Mouse (Mus musculus) yolk sac, embryonic 10.5 days (tissue): ENCODE measurements around the gene Acsl6.

ENCODE experiments used
- DNase-seq: peaks from one replicate; pipeline ENCODE4 v3.0.0-alpha.2; 2017; ENCODE audit warnings: low spot score

The Acsl6 gene

DNA sequence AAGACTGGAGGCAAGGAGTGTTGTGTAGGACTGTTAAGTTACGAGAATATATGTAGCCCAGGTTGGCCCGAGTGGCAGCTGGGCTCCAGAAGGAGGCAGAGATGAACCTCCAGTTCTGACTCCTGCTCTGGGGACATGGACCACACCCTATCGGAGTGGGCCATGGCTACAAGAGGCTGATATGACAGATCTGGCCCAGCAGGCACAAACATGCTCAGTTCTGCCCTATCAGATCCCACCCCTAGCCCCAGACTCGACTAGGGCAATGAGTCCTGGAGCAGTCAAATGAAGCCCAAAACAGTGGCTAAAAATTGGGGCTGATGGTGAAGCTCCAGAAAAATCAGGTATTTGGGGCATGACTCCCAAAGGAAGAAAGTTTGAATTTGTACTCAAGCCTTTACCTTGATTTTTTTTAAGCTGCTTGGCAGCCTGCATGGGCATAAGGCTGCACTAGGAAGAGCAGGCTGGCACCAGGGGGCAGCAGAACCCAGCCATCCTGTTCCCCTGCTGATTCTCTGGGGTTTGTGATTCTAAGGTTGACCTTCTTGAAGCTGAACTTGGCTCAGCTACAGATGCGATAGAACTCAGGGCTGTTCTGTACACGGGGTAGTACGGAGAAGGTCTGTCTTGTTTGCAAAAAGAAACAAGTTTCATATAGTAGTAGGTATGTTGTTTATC, 3.7 kb downstream of the Acsl6 start:
- no peak for DNase-seq

DNA sequence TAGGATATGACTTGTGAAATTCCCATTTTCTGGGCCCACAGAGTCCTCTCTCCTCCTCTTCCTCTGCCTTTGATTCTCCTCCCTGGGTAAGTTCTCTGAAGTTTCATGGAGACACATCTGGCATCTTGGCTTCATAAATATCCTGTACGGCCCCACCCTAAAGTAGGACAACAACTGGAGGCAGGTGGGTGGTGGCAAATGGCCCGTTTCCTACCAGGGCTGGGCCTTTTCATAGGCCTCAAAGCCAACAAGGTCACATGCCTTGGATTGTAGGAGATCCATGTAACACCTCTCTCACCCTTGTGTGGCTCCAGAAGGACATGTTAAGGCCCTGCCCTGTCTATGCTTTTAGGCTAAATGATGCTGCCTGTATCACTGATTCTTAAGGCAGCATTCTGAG, 7.0 kb downstream of the Acsl6 start:
- DNase-seq = no peak

DNA sequence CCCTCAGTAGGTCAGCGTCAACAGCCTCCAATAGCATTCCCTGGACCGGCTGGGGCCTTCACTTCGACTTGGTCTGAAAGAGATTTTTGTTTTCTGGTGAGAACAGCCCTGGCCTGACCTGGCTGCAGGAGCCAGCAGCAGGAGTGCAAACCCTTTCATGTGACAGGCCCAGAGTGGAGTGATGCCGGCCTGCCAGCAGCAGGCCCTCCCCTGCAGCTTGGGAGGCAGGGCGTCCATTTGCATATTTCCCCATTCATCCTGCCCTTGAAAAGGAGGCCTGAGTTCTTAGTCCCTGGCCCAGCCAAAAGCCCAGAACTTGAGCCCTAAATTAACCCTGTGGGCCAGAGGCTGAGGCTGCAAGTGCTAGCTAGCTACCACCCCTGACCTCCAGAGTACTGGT, 8.4 kb downstream of the Acsl6 start:
- peak; percentile 15 for DNase-seq

DNA sequence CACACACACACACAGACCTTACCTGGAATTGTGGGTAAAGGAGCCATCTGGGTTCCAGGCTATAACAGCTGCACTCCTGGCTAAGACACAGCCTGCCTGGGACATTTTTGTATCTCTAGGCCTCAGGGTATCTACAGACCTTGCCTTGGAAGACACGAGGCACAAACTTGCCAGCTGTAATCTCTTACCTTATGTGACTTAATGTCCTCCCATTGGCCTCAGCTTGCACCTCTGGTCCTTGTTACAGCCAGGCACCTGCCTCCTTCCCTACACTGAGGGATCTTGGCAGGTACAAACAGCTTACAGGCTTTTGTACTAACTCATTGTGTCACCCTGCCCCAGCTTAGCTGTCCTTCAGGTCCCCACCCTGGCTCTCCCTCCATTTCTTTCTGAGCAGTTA, 9.0 kb downstream of the Acsl6 start:
- DNase-seq = no peak

DNA sequence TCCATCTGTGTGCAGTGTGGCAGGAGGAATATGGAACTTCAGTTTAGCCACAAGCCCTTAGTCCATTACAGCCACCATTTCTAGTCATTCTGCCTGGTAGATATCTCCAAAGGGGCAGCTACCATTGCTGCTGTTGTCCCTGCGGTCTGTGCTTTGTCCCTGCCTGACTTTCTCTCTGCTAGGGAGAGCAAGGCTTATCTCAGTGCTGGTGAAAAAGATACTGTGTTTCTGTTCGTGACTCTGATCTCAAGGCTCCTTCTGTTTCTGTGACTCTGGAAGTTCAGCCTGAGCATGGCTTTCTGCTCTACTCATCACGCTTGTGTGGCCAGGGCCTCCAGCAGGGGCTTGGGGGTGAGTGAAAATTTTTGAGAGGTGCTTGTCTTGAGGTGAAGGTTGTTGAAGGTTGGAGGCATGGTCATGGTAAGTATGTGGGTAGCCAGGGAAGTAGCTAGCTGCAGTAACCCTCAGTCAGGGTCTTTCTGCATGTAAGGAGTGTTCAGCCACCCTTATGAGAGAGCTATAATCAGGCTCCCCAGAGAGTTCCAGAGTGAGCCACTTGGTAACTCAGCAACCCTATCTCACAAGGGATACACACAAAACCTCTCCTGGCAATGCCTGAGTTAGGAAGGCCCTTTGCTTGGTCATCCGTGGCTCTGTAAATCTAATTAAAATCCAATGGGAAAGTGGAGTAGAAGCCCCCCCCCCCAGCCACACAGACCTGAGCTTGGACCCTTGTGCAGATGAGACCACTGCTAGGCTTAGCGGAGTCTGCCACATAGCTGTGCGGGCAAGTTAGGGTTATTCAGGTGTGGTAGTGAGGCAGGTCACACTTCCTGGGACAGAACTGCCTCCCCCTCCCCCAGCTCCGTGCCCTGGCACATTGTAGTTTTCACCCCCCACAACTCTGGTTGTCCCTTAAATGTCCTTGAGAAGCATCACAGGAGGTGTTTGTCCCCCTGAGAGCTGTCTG, 10.1 kb downstream of the Acsl6 start:
- no peak for DNase-seq

DNA sequence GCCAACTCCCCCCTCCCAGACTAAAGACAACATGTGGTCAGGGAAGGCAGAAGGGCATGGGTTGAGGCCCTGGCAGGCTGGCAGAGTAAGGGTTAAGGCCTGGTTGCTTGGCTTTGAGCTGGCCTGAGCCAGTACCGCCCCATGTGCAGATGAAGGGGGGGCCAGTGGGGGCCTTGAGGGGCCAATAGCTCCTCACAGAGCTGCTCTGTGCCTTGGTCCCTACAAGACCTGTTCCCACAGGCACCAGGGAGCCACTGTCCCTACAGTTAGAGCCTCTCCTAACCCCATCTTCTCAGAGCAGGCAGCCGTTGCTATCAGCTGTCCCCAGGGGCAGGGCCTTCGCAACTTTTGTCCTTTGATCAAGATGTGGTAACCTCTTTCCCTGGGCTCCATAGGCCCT, 11.1 kb downstream of the Acsl6 start:
- no peak for DNase-seq

DNA sequence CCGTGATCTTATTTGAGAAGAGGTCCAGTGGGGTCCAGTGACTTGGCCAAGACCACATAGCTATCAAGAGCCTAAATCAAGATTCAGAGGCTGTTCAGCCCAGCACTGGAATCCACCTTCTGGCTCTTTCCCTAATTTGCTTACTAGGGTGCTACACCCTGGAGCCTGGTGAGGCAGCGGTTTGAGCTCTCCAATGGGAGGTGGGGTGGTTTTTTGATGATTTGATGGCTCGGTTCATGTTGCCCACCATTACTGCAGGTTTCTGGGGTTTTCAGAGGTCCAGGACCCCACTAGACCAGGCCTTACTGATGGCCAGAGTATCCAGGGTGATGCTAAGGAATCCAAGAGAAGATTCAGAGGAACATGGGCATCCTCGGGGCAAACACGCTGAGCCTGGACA, 11.7 kb downstream of the Acsl6 start:
- DNase-seq = no peak

DNA sequence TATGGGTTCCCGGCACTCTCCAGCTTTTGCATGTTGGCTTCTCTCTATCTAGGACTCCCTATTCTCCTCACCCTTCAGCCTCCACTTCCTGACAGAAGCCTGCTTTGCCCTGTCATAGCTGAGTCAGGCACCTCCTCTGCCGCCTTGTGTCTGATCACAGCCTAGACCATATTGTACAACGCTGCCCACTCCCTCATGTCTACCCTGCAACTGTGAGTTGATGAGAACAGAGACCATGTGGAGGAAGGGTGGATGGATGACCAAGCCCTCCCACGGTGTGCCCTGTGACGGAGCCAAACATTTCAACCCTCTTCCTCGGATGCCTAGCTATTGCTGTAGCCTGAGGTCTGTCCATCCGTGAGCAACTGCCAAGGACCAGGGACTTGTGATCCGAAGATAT, 13.8 kb downstream of the Acsl6 start:
- DNase-seq = no peak

DNA sequence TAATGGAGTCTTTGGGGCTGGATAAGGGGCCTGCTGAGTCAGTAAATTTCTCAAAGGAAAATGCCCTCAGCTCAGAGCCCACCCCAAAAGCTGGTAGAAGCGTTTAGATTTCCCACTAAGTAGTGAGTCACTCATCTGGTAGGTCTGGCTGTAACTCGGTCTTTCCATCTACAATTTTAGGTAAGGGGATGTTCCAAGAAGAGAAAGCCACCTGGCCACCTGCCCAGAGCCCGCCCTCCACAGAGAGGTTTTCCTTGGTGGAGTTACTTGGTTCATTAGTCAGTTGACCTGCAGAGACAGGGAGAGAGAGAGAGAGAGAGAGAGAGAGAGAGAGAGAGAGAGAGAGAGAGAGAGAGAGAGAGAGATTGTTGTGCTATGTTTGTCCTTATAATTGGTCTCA, 14.2 kb downstream of the Acsl6 start:
- DNase-seq = no peak

DNA sequence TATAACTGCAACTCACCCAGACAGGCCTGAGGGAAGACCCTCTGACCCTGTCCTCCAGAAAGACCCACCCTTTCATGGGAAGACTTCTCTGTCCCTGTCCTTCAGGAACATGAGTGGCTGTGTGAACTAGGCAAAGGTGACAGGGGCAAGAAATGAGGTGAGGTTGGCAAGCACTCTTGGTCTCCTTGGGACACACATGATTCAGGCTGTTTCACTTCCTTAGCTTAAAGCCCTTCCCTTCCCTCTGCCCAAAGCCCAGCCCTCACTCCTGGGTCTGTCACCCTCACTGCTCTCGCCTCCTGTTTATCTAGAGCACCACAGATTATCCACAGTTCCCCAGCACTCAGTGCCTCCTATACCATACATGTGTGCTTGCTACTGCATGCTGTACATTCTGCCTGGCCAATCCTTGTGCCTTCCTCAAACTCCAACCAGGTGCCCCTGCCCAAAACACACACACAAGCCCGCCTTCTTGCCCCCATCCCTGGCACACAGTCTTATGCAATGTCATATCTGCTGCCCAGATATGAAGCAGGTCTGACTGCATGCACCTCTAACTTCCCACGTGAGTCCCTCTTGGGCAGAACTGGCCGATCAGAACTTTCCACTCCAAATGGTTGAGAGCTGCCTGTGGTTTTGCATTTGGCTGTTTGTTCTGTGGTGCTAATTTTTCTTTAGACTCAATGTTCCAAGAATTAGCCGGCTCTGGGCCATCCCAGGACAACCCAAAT, 18.4 kb downstream of the Acsl6 start:
- DNase-seq = no peak

DNA sequence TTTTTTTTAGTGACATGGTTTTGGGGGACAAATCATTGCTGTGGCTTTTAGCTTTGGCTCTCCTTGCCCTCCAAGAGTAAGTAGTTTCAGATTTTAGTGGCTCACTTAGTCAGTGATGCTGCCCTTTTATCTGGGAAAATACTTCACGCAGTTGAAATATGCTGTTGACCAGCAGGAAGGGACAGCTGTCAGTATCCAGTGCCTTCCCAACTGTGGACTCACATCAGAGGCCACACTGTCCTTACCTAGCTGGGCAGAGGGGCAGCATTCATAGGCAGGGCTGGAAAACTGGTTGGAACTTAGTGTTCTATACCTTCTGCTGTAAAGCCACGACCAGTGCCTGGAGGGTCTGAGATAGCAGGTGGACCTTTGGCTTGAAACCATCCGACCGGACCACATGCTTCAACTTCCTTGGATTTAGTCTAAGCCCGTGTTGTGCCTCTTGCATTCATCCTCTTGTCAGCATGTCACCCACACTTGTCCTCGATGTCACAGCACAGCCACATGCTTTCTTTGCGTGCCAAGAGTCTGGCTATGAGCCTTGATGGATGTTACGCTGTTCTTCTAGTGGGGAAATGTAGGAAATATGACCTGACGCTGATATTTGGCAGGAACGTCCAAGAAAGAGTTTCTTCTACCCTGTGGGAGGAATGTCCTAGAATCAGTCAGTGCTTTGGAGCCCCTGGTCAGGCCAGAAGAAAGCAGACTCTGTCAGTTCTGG, 28.0 kb downstream of the Acsl6 start:
- DNase-seq = no peak

DNA sequence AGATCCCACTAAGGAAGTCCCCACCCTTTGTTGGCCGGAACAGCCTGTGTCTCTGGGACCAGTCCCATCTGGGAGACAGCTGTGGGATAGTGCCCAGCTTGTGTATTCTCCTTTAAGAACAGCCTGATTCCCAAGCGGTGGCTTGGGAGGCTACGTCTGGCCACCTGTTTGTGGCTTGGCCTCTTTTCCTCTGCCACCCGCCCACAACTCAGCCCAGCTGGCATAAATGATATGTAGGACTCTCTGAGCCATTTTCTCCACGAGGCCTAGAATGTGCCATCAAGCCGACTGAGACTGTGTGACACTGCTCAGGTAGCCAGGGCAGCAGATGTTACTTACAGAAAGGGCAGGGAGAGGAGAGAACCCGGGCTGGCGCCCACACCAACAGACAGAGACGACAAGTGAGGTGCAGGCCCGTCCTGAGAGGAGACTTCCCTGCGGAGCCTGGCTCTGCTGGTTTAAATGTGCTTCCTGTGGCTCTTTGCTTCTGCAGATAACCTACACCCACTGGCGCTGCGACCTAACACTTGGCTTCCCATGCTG, 32.6 kb downstream of the Acsl6 start:
- DNase-seq = no peak

DNA sequence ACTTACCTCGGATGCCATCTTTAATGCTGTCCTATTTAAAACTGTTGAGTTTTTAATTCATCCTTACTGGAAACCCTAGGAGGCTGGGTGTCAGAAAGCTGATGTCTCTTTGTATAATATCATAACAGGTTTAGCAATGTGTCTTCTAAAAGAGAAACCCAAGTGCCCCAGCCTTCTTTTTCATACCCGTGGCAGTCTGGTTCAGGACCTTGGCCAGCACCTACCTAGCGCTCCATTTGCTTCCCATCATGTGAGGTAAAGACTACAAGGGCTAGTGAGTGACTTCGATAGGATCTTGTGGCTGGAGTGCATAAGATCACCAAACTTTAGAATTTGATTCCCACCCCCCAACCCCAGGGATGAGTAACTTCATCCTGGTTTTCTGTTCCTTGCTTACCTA, 40.1 kb downstream of the Acsl6 start:
- peak; percentile 22 for DNase-seq

DNA sequence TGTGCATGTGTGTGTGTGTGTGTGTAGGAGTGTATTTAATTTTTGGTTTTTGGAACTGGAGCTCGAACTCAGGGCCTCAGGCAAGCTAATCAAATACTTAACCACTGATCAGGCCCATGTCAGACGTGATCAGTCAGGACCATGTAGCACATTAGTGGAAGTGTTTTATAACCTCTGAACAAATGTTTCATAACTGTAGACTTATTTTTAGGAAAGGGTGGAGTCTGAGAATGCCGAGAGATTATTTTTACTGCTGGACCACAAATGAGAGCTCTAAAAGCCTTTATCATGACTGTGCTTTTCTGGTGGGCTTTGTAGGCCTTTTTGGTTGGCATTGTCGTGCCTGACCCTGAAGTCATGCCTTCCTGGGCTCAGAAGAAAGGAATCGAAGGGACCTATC, 48.1 kb downstream of the Acsl6 start:
- DNase-seq = no peak

DNA sequence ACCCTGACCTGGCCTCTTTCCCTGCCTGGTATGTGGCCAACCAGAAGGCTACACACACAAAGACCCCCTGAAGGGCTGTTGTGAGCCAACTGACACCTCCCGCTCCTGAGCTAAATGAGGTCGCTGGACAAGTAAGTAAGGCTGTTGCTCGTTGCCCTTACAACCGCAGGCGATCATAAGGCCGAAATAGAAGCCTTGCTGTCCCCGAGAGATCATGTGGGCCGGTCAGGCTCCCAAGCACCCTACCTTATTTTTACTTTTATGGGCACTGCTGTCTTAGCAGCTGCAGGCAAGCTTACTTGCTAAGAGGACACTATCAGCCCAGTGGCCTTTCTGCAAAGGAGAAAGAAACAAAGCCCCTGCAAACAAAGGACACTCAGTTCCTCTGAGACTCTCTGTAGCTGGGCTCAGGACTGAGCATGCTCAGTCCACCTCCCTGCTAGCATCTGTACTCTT, 49.6 kb downstream of the Acsl6 start:
- no peak for DNase-seq

DNA sequence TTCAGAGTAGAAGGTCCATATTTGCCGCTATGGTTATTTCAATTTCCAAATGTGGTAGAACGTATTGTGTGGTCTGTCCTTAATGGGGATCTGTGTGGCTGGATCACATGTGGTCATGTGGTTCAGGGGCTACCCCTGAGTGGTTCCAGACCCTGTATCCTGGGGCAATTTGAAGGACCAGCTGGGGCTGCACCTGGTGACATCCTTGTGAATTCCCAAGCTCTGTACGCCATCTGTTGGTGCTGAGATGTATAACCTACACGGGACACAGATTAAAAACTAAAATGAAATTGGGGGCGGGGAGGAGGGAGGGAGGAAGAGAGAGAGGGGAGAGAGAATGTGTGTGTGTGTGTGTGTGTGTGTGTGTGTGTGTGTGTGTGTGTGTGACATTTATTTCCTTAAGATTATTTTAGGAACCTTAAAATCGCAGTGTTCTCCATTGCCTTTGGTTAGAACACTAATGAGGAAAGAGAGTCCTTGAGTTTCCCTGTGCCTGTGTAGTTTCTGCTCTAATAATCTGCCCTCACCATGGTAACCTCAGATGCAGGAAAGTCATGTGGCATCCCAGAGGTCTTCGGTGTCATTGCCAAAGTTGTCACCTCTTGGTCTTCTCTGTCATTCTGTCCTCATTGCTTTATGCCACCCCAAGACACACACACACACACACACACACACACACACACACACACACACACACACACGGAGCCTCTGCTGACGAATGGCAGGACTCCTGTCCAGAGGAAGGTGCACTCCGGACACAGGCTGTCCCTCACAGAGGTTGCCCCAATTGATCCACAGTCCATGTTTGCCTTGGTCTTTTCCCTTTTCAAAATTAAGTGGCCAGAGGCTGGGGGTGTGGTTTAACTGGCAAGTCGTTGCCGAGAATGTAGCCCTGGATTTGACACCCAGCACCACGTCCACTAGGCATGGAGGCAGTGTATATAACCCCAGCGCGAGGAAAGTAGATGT, 51.3 kb downstream of the Acsl6 start:
- no peak for DNase-seq

DNA sequence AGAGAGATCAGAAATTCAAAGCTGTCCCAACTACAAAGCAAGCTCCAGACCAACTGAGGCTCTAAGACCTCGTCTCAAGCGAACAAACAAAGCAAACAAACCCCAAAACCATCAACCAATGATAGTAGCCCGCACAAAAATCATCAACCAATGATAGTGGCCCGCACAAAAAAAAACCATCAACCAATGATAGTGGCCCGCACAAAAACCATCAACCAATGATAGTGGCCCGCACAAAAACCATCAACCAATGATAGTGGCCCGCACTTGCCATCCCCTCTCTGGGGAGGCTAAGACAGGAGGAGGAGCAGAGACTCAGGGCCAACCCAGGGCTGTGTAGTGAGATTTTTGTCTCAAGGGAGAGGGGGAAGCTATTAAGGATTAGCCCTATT, 52.0 kb downstream of the Acsl6 start:
- DNase-seq = no peak

DNA sequence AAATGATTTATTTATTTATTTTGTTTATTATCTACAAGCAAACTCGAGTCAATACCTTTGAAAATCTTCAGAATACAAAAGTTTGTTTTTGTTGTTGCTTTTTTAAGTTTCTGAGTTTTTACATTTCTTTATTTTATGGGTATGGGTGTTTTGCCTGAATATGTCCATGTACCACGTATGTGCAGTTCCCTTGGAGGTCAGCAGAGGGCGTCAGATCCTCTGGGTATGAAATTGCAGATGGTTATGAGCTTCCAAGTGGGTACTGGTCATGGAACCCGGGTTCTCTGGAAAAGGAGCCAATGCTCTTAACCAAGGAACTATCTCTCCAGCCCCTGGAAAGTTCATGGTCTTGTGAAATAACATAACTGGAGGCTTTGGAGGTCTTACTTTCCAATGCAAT, 53.1 kb downstream of the Acsl6 start:
- DNase-seq = no peak

DNA sequence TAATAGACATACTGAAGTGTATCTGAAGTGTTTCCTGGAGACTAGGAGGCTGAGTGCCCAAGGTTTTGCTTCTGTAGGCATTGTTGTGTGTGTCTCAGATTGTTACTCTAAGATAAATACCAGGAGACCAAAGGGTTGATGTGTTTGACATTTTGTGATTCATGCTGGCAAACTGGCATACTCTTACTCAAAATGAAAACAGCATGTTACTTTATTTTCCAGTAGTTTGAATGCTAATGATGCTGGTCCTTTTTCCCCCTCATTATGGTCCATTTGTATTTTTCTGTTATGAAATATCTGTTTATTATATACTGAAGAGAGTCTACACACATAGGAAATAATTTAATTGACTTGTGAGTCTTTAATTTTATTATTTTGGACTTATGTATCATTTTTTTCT, 69.0 kb downstream of the Acsl6 start:
- no peak for DNase-seq

DNA sequence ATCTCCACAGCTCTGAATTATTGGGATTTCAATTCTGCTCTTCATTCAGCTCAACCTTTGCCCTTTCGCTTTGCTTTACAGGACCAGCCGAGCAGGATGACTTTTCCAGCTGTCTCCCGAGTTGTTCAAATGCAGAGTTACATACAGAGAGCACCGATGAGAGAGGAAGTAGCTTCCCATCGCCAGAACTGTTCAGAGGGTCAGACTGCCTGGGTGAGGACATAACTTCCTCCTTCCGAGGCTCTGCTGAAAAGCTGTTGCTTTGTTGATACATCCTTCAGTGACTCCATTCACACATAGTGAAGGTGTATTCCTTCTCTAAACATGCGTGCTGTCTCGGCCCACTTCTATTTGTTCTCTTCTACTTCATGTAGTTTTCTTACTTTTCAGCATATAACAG, 86.8 kb downstream of the Acsl6 start:
- DNase-seq = no peak

DNA sequence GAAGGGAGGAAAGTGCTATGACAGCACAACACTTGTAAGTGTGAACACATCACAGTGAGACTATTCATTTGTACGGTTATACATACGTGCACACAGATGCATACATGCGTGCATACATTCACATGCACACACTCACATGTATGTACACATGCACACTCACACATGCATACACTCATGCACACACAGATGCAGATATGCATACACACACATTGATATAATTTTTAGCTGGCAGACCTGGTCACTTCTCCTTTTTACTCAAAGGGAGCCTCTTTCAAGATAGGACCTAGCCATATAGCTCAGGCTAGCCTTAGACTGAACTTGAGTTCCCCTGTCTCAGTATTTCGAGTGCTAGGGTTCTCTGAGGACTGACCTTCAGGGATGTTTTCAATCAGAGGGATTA, 87.7 kb downstream of the Acsl6 start:
- no peak for DNase-seq
